Mouse (Mus musculus): ENCODE measurements at regions not wholly inside any gene's neighbourhood (a gene's known extent, or its start where the extent isn't known, plus 50 kb on each side); places are given as distances from the start of the nearest gene placed in this dataset.

DNA sequence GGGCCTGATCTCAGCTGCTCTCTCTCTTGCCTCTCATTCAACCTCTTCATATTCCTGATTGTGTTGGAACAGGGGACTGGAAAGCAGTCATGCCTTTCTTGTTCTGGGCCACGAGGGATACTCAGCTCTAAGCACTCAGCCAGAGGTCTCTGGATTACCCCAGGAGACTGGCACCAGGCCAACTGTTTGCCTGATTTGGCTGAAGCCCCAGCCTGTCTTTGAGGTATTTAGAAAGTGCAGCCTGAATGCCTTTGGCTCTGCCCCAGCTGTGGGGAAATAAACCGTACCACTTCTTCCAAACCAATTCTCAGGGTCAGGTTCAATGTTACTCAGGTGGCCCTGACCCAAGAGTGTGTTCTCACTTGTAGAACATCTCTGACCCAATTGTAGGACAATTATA, 112.6 kb upstream of the Tmem72 start:
- no peak overlapping the region for H3K4me2 ChIP-seq (ENCODE audit: low read length)
- H3K4me3 ChIP-seq (ENCODE audit: low read depth, low read length) = no peak overlapping the region
- H3K27me3 ChIP-seq (ENCODE audit: control insufficient read depth, insufficient read depth, low read depth, low read length) = no peaks in the 10 kb centered on the region
- H3K9me3 ChIP-seq (replicated peaks; ENCODE audit: control insufficient read depth, low read length, poor library complexity, severe bottlenecking) = no peaks in the 10 kb centered on the region
- ATAC-seq = peak; percentile 28; the same call in 1 of the 2 replicates
- 37% methylated on average over 2 of the region's 2 CpGs for WGBS
- H3K27ac ChIP-seq (ENCODE audit: low read length) = no peak overlapping the region
- no peak overlapping the region for H3K9ac ChIP-seq (ENCODE audit: low read depth, low read length)
- H3K4me1 ChIP-seq (ENCODE audit: control insufficient read depth, insufficient read depth, low read length) = no peaks in the 10 kb centered on the region
- H3K36me3 ChIP-seq (ENCODE audit: control insufficient read depth, insufficient read depth, low read length) = no peaks in the 10 kb centered on the region

GRCm38 (mm10) chr6:116845990-116846862, 129.5 kb upstream of the Tmem72 start:
- WGBS = 88% methylated on average over 11 of the region's 11 CpGs
- ATAC-seq = no peak
- Histone ChIP-seq H3K4me3 (ENCODE audit: low read depth, low read length) (no peak overlapping the region), H3K27ac (ENCODE audit: low read length) (no peak overlapping the region), H3K4me2 (ENCODE audit: low read length) (no peak overlapping the region), H3K36me3 (ENCODE audit: control insufficient read depth, insufficient read depth, low read length) (no peaks in the 10 kb centered on the region), H3K27me3 (ENCODE audit: control insufficient read depth, insufficient read depth, low read depth, low read length) (no peaks in the 10 kb centered on the region), H3K9ac (ENCODE audit: low read depth, low read length) (no peak overlapping the region), H3K4me1 (ENCODE audit: control insufficient read depth, insufficient read depth, low read length) (no peaks in the 10 kb centered on the region), H3K9me3 (replicated peaks; ENCODE audit: control insufficient read depth, low read length, poor library complexity, severe bottlenecking) (no peaks in the 10 kb centered on the region)

DNA sequence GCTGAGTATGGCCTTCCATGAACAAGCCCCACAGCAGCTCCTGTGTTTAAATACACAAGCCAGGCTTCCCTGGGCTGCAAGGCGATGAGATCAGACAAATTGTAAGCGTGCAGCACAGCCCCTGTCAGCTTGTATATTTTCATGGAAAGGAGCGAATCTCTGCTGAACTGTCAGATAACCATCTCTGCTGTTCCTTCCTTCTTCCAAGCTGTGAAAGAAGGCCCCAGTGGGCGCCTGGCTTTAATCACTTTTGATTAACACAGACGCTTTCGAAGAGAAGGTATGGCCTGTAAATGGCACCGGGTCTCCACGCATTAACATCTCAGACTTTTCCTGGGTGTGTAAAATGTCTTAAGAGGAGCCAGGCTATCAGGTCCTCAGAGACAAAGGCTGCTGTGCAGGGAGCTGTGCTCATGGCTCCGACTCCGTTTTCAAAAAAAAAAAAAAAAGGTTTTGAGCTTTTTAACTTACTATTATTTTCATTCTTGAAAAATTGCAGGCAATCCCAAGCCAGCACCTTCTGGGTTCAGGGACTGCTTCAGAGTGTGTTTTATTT, 131.9 kb upstream of the Tmem72 start:
- Histone ChIP-seq H3K4me2 (ENCODE audit: low read length) (no peak overlapping the region), H3K9me3 (replicated peaks; ENCODE audit: control insufficient read depth, low read length, poor library complexity, severe bottlenecking) (no peaks in the 10 kb centered on the region), H3K9ac (ENCODE audit: low read depth, low read length) (no peak overlapping the region), H3K27me3 (ENCODE audit: control insufficient read depth, insufficient read depth, low read depth, low read length) (no peaks in the 10 kb centered on the region), H3K4me3 (ENCODE audit: low read depth, low read length) (no peak overlapping the region), H3K36me3 (ENCODE audit: control insufficient read depth, insufficient read depth, low read length) (no peaks in the 10 kb centered on the region), H3K4me1 (ENCODE audit: control insufficient read depth, insufficient read depth, low read length) (no peaks in the 10 kb centered on the region), H3K27ac (ENCODE audit: low read length) (no peak overlapping the region)
- 72% methylated on average over 10 of the region's 10 CpGs for WGBS
- ATAC-seq = no peak

- no peak overlapping the region for H3K4me3 ChIP-seq (ENCODE audit: low read depth, low read length)
- H3K9ac ChIP-seq (ENCODE audit: low read depth, low read length) = no peak overlapping the region
- no peaks in the 10 kb centered on the region for H3K27me3 ChIP-seq (ENCODE audit: control insufficient read depth, insufficient read depth, low read depth, low read length)
- no peaks in the 10 kb centered on the region for H3K9me3 ChIP-seq (replicated peaks; ENCODE audit: control insufficient read depth, low read length, poor library complexity, severe bottlenecking)
- 52% methylated on average over 6 of the region's 6 CpGs for WGBS
- no peaks in the 10 kb centered on the region for H3K36me3 ChIP-seq (ENCODE audit: control insufficient read depth, insufficient read depth, low read length)
- no peak overlapping the region for H3K27ac ChIP-seq (ENCODE audit: low read length)
- H3K4me1 ChIP-seq (ENCODE audit: control insufficient read depth, insufficient read depth, low read length) = no peaks in the 10 kb centered on the region
- H3K4me2 ChIP-seq (ENCODE audit: low read length) = no peak overlapping the region
- ATAC-seq = no peak
Observed at GRCm38 (mm10) chr6:116854029-116854428, 137.3 kb upstream of the Tmem72 start.

- Histone ChIP-seq H3K9ac (ENCODE audit: low read depth, low read length) (no peak overlapping the region), H3K36me3 (ENCODE audit: control insufficient read depth, insufficient read depth, low read length) (no peaks in the 10 kb centered on the region), H3K27ac (ENCODE audit: low read length) (no peak overlapping the region), H3K9me3 (replicated peaks; ENCODE audit: control insufficient read depth, low read length, poor library complexity, severe bottlenecking) (no peaks in the 10 kb centered on the region), H3K4me1 (ENCODE audit: control insufficient read depth, insufficient read depth, low read length) (no peaks in the 10 kb centered on the region), H3K27me3 (ENCODE audit: control insufficient read depth, insufficient read depth, low read depth, low read length) (no peaks in the 10 kb centered on the region), H3K4me3 (ENCODE audit: low read depth, low read length) (no peak overlapping the region), H3K4me2 (ENCODE audit: low read length) (no peak overlapping the region)
- WGBS = 89% methylated on average over 2 of the region's 2 CpGs
- no peak for ATAC-seq
Observed at GRCm38 (mm10) chr6:116856093-116856492, 139.4 kb upstream of the Tmem72 start.

GRCm38 (mm10) chr6:116856917-116857491, 140.3 kb upstream of the Tmem72 start:
- no peaks in the 10 kb centered on the region for H3K9me3 ChIP-seq (replicated peaks; ENCODE audit: control insufficient read depth, low read length, poor library complexity, severe bottlenecking)
- H3K27ac ChIP-seq (ENCODE audit: low read length) = no peak overlapping the region
- no peaks in the 10 kb centered on the region for H3K27me3 ChIP-seq (ENCODE audit: control insufficient read depth, insufficient read depth, low read depth, low read length)
- no peaks in the 10 kb centered on the region for H3K4me1 ChIP-seq (ENCODE audit: control insufficient read depth, insufficient read depth, low read length)
- H3K4me2 ChIP-seq (ENCODE audit: low read length) = no peak overlapping the region
- no peaks in the 10 kb centered on the region for H3K36me3 ChIP-seq (ENCODE audit: control insufficient read depth, insufficient read depth, low read length)
- no peak overlapping the region for H3K4me3 ChIP-seq (ENCODE audit: low read depth, low read length)
- ATAC-seq = no peak
- WGBS = 93% methylated on average over 1 of the region's 1 CpGs
- no peak overlapping the region for H3K9ac ChIP-seq (ENCODE audit: low read depth, low read length)

- WGBS = 47% methylated on average over 2 of the region's 2 CpGs
- no peak overlapping the region for H3K9ac ChIP-seq (ENCODE audit: low read depth, low read length)
- no peak overlapping the region for H3K27ac ChIP-seq (ENCODE audit: low read length)
- no peak overlapping the region for H3K4me3 ChIP-seq (ENCODE audit: low read depth, low read length)
- H3K36me3 ChIP-seq (ENCODE audit: control insufficient read depth, insufficient read depth, low read length) = no peaks in the 10 kb centered on the region
- H3K27me3 ChIP-seq (ENCODE audit: control insufficient read depth, insufficient read depth, low read depth, low read length) = no peaks in the 10 kb centered on the region
- no peaks in the 10 kb centered on the region for H3K9me3 ChIP-seq (replicated peaks; ENCODE audit: control insufficient read depth, low read length, poor library complexity, severe bottlenecking)
- no peak for ATAC-seq
- no peak overlapping the region for H3K4me2 ChIP-seq (ENCODE audit: low read length)
- H3K4me1 ChIP-seq (ENCODE audit: control insufficient read depth, insufficient read depth, low read length) = no peaks in the 10 kb centered on the region
Observed at GRCm38 (mm10) chr6:116863130-116863529, 146.4 kb upstream of the Tmem72 start.

GRCm38 (mm10) chr6:116863626-116864025, 146.9 kb upstream of the Tmem72 start:
- 73% methylated on average over 2 of the region's 2 CpGs for WGBS

DNA sequence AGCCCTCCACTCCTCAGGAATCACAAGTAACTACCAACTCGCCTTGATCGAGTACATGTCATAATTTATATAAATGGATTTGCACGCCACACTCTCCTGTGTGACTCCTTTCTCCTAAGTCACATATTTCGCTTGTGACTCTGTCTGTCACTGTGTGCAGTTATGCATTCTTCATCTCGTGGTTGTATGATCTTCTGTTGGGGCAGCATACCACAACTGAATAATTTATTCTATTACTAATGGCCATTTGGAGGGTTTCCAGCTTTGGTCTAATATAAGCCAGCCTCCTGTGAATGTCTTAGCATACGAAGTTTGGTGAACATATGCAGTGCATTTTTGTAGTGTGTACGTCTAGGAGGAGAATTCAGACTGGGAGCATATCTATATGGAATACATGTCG, 176.6 kb upstream of the Tmem72 start:
- WGBS = 80% methylated on average over 8 of the region's 8 CpGs
- H3K27me3 ChIP-seq (ENCODE audit: control insufficient read depth, insufficient read depth, low read depth, low read length) = no peaks in the 10 kb centered on the region
- no peak overlapping the region for H3K4me3 ChIP-seq (ENCODE audit: low read depth, low read length)
- H3K36me3 ChIP-seq (ENCODE audit: control insufficient read depth, insufficient read depth, low read length) = no peaks in the 10 kb centered on the region
- no peak for ATAC-seq
- no peaks in the 10 kb centered on the region for H3K4me1 ChIP-seq (ENCODE audit: control insufficient read depth, insufficient read depth, low read length)
- H3K4me2 ChIP-seq (ENCODE audit: low read length) = no peak overlapping the region
- H3K9me3 ChIP-seq (replicated peaks; ENCODE audit: control insufficient read depth, low read length, poor library complexity, severe bottlenecking) = no peaks in the 10 kb centered on the region
- no peak overlapping the region for H3K27ac ChIP-seq (ENCODE audit: low read length)
- no peak overlapping the region for H3K9ac ChIP-seq (ENCODE audit: low read depth, low read length)

More at GRCm38 (mm10) chr6:116863626-116864025, 146.9 kb upstream of the Tmem72 start:
- Histone ChIP-seq H3K9me3 (replicated peaks; ENCODE audit: control insufficient read depth, low read length, poor library complexity, severe bottlenecking) (no peaks in the 10 kb centered on the region), H3K27ac (ENCODE audit: low read length) (no peak overlapping the region), H3K27me3 (ENCODE audit: control insufficient read depth, insufficient read depth, low read depth, low read length) (no peaks in the 10 kb centered on the region), H3K9ac (ENCODE audit: low read depth, low read length) (no peak overlapping the region), H3K36me3 (ENCODE audit: control insufficient read depth, insufficient read depth, low read length) (no peaks in the 10 kb centered on the region), H3K4me2 (ENCODE audit: low read length) (no peak overlapping the region), H3K4me1 (ENCODE audit: control insufficient read depth, insufficient read depth, low read length) (no peaks in the 10 kb centered on the region), H3K4me3 (ENCODE audit: low read depth, low read length) (no peak overlapping the region)
- ATAC-seq = no peak

Measured in midbrain, embryonic 16.5 days (tissue).